In the genomic region with DNA sequence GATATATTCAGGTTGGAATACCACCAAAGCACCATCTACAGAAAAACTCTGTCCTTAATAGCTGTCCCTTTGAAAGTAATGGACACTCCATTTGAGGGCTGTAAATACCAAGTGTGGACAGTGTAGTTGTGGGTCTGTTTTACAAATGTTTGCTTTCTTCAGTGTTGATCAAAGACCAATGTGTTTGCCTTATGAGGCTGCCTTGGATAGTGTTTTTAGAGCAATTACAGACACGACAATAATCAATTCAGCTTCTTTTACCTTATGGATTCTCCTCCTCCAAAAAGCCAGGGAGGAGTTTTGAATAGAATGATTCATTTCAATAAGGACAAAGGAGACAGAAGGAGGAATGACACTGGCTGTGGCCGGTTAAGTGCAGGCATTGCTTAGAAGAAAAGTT, we compare ENCODE assay signal across 13 mouse cellular contexts.
"Had no signal": no experiment of that assay in that cellular context is flagged by ENCODE, and none has a peak within 500 bp of the region (broad histone marks: within the 10 kb centered on the region; RNA-seq: fewer than 3 reads in every experiment).

No protein-coding gene starts in this region.

- DNase-seq: kidney, adult 2 months; kidney, postnatal 25 days; layer of hippocampus, adult 9-11 months; liver; lung, adult 18-20 months; lung, postnatal 10 days; lung, postnatal 36 days; right cerebral cortex, adult 18-20 months; right cerebral cortex, postnatal 14 days; right cerebral cortex, postnatal 4 days; thymus, adult 2 months; thymus, postnatal 14 days; thymus, postnatal 4 days had no signal
